Mouse (Mus musculus): ENCODE results near the gene Gm12166. TPM values are rescaled to one million over a fixed set of nuclear protein-coding genes. Genes with fewer than 3 reads are reported as not detected.
A peak's percentile ranks its signal among the peaks of the same experiment; 100 is the strongest.

Gene Gm12166
- polyA plus RNA-seq, 1 experiment from 2014 or later = 3.0 TPM

GRCm38 (mm10) chr11:46070161-46070560 is 18.0 kb upstream of the Gm12166 start:
- Histone ChIP-seq H3K4me1 (peaks cover 65% of the 10 kb centered on the region), H3K27me3 (replicated peaks; ENCODE audit: low read depth, poor library complexity, severe bottlenecking) (no peaks in the 10 kb centered on the region), H3K36me3 (replicated peaks) (peaks cover 10% of the 10 kb centered on the region; the same call in 1 of the 2 replicates), H3K9me3 (no peaks in the 10 kb centered on the region), H3K27ac (replicated peaks) (peak overlapping the region; percentile 75), H3K4me3 (no peak overlapping the region)
- 85% methylated on average over 4 of the region's 4 CpGs for WGBS
- no peak for DNase-seq (ENCODE audit: low spot score)

GRCm38 (mm10) chr11:46069408-46070003 is 17.4 kb upstream of the Gm12166 start:
- Histone ChIP-seq H3K9me3 (no peaks in the 10 kb centered on the region), H3K27me3 (replicated peaks; ENCODE audit: low read depth, poor library complexity, severe bottlenecking) (no peaks in the 10 kb centered on the region), H3K36me3 (replicated peaks) (peaks cover 10% of the 10 kb centered on the region; the same call in 1 of the 2 replicates), H3K4me3 (no peak overlapping the region), H3K4me1 (peaks cover 72% of the 10 kb centered on the region), H3K27ac (replicated peaks) (peak overlapping the region; percentile 75)
- 27% methylated on average over 17 of the region's 17 CpGs for WGBS
- DNase-seq (ENCODE audit: low spot score) = peak; percentile 49

GRCm38 (mm10) chr11:46068756-46069407 is 16.8 kb upstream of the Gm12166 start:
- Histone ChIP-seq H3K4me1 (peaks cover 74% of the 10 kb centered on the region), H3K27ac (replicated peaks) (peak overlapping the region; percentile 75), H3K27me3 (replicated peaks; ENCODE audit: low read depth, poor library complexity, severe bottlenecking) (no peaks in the 10 kb centered on the region), H3K4me3 (no peak overlapping the region), H3K36me3 (replicated peaks) (peaks cover 10% of the 10 kb centered on the region; the same call in 1 of the 2 replicates), H3K9me3 (no peaks in the 10 kb centered on the region)
- no peak for DNase-seq (ENCODE audit: low spot score)
- WGBS = 26% methylated on average over 12 of the region's 12 CpGs

- no peak for DNase-seq (ENCODE audit: low spot score)
- Histone ChIP-seq H3K27ac (replicated peaks) (no peak overlapping the region), H3K4me3 (no peak overlapping the region), H3K36me3 (replicated peaks) (peaks cover 17% of the 10 kb centered on the region; the same call in 1 of the 2 replicates), H3K27me3 (replicated peaks; ENCODE audit: low read depth, poor library complexity, severe bottlenecking) (no peaks in the 10 kb centered on the region), H3K4me1 (peaks cover 61% of the 10 kb centered on the region), H3K9me3 (no peaks in the 10 kb centered on the region)
- 92% methylated on average over 10 of the region's 10 CpGs for WGBS
These were observed 15.4 kb upstream of the Gm12166 start for GRCm38 (mm10) chr11:46067371-46068060.

- Histone ChIP-seq H3K27me3 (replicated peaks; ENCODE audit: low read depth, poor library complexity, severe bottlenecking) (no peaks in the 10 kb centered on the region), H3K4me3 (no peak overlapping the region), H3K27ac (replicated peaks) (peak overlapping the region; percentile 73), H3K9me3 (no peaks in the 10 kb centered on the region), H3K4me1 (peaks cover 46% of the 10 kb centered on the region), H3K36me3 (replicated peaks) (peaks cover 28% of the 10 kb centered on the region; the same call in 1 of the 2 replicates)
- DNase-seq (ENCODE audit: low spot score) = peak; percentile 63
- 52% methylated on average over 21 of the region's 21 CpGs for WGBS
These were observed 13.3 kb upstream of the Gm12166 start for GRCm38 (mm10) chr11:46065201-46066011.

- DNase-seq (ENCODE audit: low spot score) = no peak
- peak overlapping the region; percentile 73 for H3K27ac ChIP-seq (replicated peaks)
- no peak overlapping the region for H3K4me3 ChIP-seq
- H3K9me3 ChIP-seq = no peaks in the 10 kb centered on the region
- WGBS = 56% methylated on average over 8 of the region's 8 CpGs
- H3K36me3 ChIP-seq (replicated peaks) = peaks cover 28% of the 10 kb centered on the region; the same call in 1 of the 2 replicates
- H3K27me3 ChIP-seq (replicated peaks; ENCODE audit: low read depth, poor library complexity, severe bottlenecking) = no peaks in the 10 kb centered on the region
- H3K4me1 ChIP-seq = peaks cover 46% of the 10 kb centered on the region
These were observed 12.6 kb upstream of the Gm12166 start for GRCm38 (mm10) chr11:46064767-46065166.

GRCm38 (mm10) chr11:46062993-46063731 is 11.0 kb upstream of the Gm12166 start:
- DNase-seq (ENCODE audit: low spot score) = no peak
- Histone ChIP-seq H3K36me3 (replicated peaks) (peaks cover 28% of the 10 kb centered on the region; the same call in 1 of the 2 replicates), H3K27me3 (replicated peaks; ENCODE audit: low read depth, poor library complexity, severe bottlenecking) (no peaks in the 10 kb centered on the region), H3K4me3 (no peak overlapping the region), H3K9me3 (no peaks in the 10 kb centered on the region), H3K4me1 (peaks cover 33% of the 10 kb centered on the region), H3K27ac (replicated peaks) (peak overlapping the region; percentile 19; the same call in 1 of the 2 replicates)
- 65% methylated on average over 9 of the region's 9 CpGs for WGBS

- Histone ChIP-seq H3K27ac (replicated peaks) (no peak overlapping the region), H3K27me3 (replicated peaks; ENCODE audit: low read depth, poor library complexity, severe bottlenecking) (peaks cover 3% of the 10 kb centered on the region; the same call in 1 of the 2 replicates), H3K4me1 (peaks cover 37% of the 10 kb centered on the region), H3K4me3 (no peak overlapping the region), H3K9me3 (no peaks in the 10 kb centered on the region), H3K36me3 (replicated peaks) (peaks cover 28% of the 10 kb centered on the region; the same call in 1 of the 2 replicates)
- 76% methylated on average over 4 of the region's 4 CpGs for WGBS
- no peak for DNase-seq (ENCODE audit: low spot score)
These were observed 10.4 kb upstream of the Gm12166 start for GRCm38 (mm10) chr11:46062569-46062968.

GRCm38 (mm10) chr11:46061776-46062445 is 9.8 kb upstream of the Gm12166 start:
- H3K36me3 ChIP-seq (replicated peaks) = peaks cover 27% of the 10 kb centered on the region; the same call in 1 of the 2 replicates
- peaks cover 42% of the 10 kb centered on the region for H3K4me1 ChIP-seq
- no peaks in the 10 kb centered on the region for H3K9me3 ChIP-seq
- 84% methylated on average over 6 of the region's 6 CpGs for whole genome bisulfite sequencing
- H3K27me3 ChIP-seq (replicated peaks; ENCODE audit: low read depth, poor library complexity, severe bottlenecking) = peaks cover 6% of the 10 kb centered on the region; the same call in 1 of the 2 replicates
- no peak overlapping the region for H3K27ac ChIP-seq (replicated peaks)
- H3K4me3 ChIP-seq = no peak overlapping the region
- DNase-seq (ENCODE audit: low spot score) = no peak

GRCm38 (mm10) chr11:46060651-46061020 is 8.5 kb upstream of the Gm12166 start:
- DNase-seq (ENCODE audit: low spot score) = no peak
- 79% methylated on average over 5 of the region's 5 CpGs for WGBS
- H3K36me3 ChIP-seq (replicated peaks) = peaks cover 18% of the 10 kb centered on the region; the same call in 1 of the 2 replicates
- H3K27me3 ChIP-seq (replicated peaks; ENCODE audit: low read depth, poor library complexity, severe bottlenecking) = peaks cover 11% of the 10 kb centered on the region; the same call in 1 of the 2 replicates
- H3K4me3 ChIP-seq = no peak overlapping the region
- no peak overlapping the region for H3K27ac ChIP-seq (replicated peaks)
- peaks cover 43% of the 10 kb centered on the region for H3K4me1 ChIP-seq
- H3K9me3 ChIP-seq = no peaks in the 10 kb centered on the region

All from embryonic facial prominence, embryonic 10.5 days (tissue).